Mouse (Mus musculus) testis, adult 2 months (tissue): ENCODE results near the gene Ctu2.

ENCODE experiments used
- CTCF ChIP-seq: fragments of 200-500 bp; IDR thresholded peaks from 2 replicates; pipeline ENCODE4 v1.5.1; 2012; ENCODE audit warnings: low read depth, mild to moderate bottlenecking, inconsistent platforms, low read length, moderate library complexity; ENCODE audit not compliant: control insufficient read depth, insufficient read depth, insufficient replicate concordance
- POLR2A ChIP-seq: fragments of 200-500 bp; IDR thresholded peaks from 2 replicates; pipeline ENCODE4 v1.6.1; 2012; ENCODE audit warnings: low read depth, mild to moderate bottlenecking, inconsistent platforms, low read length, moderate library complexity; ENCODE audit not compliant: control insufficient read depth

DNA sequence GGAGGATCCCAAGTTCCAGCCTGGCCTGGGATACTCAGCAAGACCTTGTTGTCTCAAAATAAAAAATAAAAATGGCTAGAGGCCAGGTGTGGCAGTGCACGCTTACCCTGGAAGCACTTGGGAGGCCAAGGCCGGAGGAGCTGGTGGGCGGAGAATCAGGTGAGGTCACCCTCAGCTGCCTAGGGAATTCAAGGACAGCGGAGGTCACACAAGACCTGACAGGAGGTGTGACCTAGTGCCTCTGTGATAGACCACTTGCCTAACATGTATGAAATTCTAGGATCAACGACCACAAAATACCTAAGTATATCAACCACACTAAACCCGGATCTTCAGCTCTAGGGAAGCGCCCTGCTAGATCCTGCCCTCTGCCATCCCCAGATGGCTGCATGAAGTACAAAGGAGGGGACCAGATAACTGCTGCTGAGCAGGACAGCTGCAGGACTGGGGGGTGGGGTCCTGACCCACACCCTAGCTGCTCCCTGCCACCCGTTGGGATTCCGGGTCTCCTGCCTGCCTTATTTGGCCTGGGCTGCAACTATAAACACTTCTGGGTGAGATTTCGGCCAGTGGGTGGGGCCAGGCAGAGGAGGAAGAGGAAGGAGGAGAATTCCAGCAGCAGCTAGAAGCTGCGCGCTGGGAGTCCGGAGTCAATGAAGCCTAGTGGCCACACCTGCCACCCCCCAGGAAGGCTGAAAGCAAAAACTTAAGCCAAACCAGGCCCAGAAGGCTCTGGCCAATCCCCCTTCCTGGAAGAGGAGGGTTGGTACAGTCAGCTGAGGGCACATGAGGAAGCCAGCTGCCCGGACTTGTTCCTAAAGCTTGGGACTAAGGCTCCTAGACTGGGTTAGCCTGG, 47.1 kb downstream of the Ctu2 start:
- TF ChIP-seq CTCF (no peak), POLR2A (no peak)
